Mouse (Mus musculus) heart, postnatal 0 days (tissue): ENCODE results near the gene Gsta2.
"Not testable (repeated sequence)": the region's sequence is repeated elsewhere in the genome, so short reads cannot be mapped to it uniquely, and the experiment has no call there.

ENCODE experiments used
- CTCF ChIP-seq: IDR thresholded peaks from 2 replicates; pipeline ENCODE4 v1.5.1; 2016; ENCODE audit warnings: antibody characterized with exemption, control low read depth, low read depth
- EP300 ChIP-seq: IDR thresholded peaks from 2 replicates; pipeline ENCODE4 v1.6.1; 2016; ENCODE audit warnings: antibody characterized with exemption, low read depth

DNA sequence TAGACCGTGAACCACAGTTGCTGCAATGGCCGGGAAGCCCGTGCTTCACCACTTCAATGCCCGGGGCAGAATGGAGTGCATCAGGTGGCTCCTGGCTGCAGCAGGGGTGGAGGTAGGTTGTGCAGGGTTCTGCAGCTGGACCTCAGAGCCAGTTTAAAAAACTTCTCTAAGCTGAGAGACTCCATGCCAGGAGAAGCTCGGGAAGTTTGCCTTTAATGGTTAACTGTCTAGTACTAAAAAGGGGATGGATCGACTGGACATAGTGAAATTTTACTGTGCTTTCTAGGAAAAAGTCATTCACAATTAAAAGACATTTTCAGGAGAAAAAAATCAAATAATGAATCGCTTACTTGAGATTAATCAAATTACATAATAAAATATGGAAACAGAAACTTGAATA lies 60.8 kb downstream of the Gsta2 start:
- TF ChIP-seq CTCF, EP300: not testable (repeated sequence)
